Mouse (Mus musculus): ENCODE results near the gene Gadd45gip1.
"Not testable (repeated sequence)": the region's sequence is repeated elsewhere in the genome, so short reads cannot be mapped to it uniquely, and the experiment has no call there.

Gene Gadd45gip1

GRCm38 (mm10) chr8:84797256-84797797, 34.0 kb upstream of the Gadd45gip1 start:
- no peak for DNase-seq (ENCODE audit: low read depth)

DNA sequence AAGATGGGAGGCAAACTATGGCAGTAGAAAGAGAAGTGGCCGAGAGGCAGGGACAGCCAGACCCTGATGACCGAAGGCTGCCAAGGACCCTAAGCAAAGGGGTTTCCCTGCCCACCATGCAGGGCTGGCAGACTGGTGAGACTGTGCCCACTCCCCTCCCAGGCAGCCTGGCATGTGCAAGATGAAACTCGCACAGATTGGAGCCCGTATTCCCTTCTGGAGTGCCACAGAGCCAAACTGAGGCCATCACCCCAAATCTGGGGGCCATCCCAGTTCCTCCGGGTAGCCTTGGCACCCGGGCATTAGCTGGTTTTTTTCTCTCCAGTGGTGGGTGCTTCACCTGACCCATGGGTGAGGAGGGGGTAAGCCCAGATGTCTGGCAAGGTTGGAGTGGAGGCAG, 33.4 kb upstream of the Gadd45gip1 start:
- no peak for DNase-seq (ENCODE audit: low read depth)

- no peak for DNase-seq (ENCODE audit: low read depth)
Observed at GRCm38 (mm10) chr8:84798446-84799135, 32.7 kb upstream of the Gadd45gip1 start.

GRCm38 (mm10) chr8:84799136-84799931, 32.0 kb upstream of the Gadd45gip1 start:
- DNase-seq (ENCODE audit: low read depth), result no peak

DNA sequence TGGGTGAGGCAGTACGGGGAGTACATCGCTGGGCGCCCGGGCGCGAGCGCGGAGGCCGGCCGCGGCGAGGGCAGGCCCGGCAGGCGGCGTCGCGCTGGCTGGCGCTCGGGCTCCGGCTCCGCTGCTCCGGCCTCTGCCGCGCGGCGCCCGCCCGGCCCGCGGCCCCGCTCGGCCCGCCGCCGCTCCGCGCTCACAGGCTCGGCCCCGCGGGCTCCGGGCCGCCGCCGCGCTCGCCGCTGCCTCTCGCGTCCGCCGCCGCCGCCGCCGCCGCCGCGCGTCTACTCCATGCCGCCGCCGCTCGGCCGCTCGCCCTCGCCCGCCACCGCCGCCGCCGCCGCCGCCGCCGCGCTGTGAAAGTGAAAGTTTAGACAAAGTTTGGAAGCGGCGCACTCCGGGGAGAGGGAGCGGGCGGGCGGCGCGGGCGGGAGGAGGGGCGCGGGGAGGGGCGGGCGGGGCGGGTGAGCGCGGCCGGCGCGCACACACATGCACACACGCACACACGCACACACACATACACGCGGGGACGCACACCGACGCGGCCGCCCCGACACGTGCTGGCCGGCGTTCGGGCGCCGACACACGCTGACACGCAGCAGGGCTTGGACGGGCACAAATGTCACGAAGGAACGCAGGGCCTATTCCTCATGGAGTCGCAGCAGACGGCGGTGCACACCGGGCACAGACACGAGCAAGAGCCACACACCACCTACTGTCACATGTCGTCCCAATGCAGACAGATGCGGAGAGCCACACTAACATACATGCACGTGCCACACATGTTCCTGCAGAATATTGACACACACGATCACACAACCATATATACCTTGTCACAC, 31.1 kb upstream of the Gadd45gip1 start, which contains the start of gene Nfix:
Gene Nfix (minus strand): TSS at position 346 of the 833 bp plus-strand sequence.
- DNase-seq (ENCODE audit: low read depth), result no peak

- DNase-seq (ENCODE audit: low read depth), result no peak
Observed at GRCm38 (mm10) chr8:84806031-84806430, 25.3 kb upstream of the Gadd45gip1 start.

GRCm38 (mm10) chr8:84809109-84809940, 22.0 kb upstream of the Gadd45gip1 start:
- no peak for DNase-seq (ENCODE audit: low read depth)

DNA sequence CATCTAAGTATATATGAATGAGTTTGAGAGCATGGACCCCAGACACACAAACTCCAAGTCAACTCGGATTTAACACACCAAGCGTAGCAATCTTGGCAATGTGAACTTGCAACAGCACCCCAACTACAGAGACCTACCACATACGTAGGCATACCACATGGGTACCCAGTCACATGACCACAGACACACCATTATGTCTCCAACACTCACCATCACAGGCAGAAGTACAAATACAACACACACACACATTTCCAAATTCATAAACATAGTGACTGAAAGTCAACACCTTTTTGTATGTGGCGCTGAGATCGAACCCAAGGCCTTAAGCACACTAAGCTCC, 21.4 kb upstream of the Gadd45gip1 start:
- DNase-seq (ENCODE audit: low read depth), result no peak

- peak; percentile 77 for DNase-seq (ENCODE audit: low read depth)
Observed at GRCm38 (mm10) chr8:84810896-84811295, 20.4 kb upstream of the Gadd45gip1 start.

DNA sequence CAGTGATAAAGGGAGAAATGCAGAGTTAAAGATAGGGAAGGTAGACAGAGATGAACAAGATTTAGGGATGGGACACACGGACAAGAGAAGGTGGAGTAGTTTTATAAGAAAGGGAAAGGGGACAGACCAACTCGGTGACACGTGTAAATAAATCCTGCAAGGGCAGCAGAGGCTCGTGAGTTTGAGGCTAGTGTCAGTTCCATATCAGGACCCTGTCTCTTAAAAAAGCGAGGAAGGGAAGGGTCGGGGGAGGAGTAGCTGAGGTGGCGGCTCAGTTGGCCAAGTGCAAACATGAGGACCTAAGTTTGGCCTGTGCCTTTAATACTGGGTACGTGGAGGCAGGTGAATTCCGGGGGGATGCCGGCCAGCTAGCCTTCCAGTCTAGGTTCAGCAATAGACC, 20.0 kb upstream of the Gadd45gip1 start:
- DNase-seq (ENCODE audit: low read depth), result no peak

DNA sequence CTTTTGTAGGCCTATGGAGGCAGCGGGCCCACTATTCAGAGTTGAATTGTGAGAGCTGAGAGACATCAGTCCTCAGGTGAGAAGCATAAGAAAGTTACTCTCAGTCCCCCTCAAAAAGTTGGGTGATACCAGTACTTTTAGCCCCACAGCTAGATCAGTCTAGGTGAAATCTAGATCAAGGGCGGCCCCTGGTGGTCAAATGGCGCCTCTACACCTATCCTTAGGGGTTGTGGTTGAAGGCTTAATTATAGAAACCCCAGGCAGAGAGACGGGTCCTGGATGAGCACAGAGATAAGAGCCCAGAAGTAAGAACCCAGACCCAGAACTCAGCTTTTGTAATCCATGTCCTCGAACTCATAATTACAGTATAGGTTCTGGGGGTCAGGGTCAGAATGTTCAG, 18.3 kb upstream of the Gadd45gip1 start:
- peak; percentile 72 for DNase-seq (ENCODE audit: low read depth)

- no peak for DNase-seq (ENCODE audit: low read depth)
Observed at GRCm38 (mm10) chr8:84813830-84814229, 17.5 kb upstream of the Gadd45gip1 start.

DNA sequence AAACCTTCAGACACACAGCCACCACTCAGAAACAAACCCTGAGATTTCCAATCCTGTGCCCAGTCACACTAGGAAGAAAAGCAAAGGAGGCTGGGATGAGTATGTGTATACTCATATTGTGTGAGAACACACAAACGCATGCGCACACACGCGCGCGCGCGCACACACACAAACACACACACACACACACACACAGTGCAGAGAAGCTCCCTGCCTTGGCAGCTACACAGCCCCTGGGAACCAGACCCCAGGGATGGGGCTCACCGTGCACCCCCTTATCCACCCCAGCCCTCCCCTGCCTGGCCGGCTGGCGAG, 17.1 kb upstream of the Gadd45gip1 start:
- DNase-seq (ENCODE audit: low read depth), result no peak

GRCm38 (mm10) chr8:84814555-84815441, 16.5 kb upstream of the Gadd45gip1 start:
- DNase-seq (ENCODE audit: low read depth), result no peak

- peak; percentile 95 for DNase-seq (ENCODE audit: low read depth)
Observed at GRCm38 (mm10) chr8:84815547-84815946, 15.8 kb upstream of the Gadd45gip1 start.

DNA sequence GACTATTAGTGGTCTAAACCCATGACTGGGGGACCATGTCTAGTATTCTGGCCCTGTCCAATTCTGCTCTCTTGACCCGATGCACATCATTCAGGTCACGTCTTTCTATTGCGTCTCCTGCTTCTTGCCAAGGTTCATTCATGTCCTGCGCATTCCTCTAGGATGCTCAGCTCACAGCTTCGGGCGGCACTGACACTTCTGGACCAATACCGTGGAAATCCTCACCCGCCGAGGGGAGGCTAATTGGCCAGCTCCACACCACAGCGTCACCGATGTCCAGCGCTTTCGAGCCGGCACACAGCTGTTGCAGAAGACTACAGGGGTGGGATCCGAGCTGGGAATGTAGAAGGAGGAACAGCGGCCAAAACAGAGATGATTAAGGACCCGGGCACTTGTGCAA, 15.2 kb upstream of the Gadd45gip1 start:
- no peak for DNase-seq (ENCODE audit: low read depth)

DNA sequence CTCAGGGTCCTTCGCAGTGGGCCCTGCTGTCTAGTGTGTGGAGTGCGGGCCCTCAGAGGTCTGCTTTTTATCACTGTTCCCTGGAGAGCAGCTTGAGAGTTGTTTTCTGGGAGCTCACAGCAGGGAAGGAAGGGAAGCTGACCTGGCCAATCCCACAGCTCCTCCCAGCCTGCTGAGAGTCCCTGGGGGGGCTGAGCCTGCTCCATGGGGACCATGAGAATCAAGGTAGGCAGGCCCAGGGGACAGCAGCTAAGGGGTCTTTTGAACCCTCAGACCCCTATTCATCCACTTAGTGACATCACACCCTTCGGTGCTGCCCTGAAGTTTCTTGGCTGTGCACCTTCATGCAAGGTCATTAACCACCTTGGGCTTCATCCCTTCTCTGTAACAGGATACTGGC, 8.6 kb upstream of the Gadd45gip1 start, which contains the start of gene Dand5:
Gene Dand5 (minus strand): TSS at position 101 of the 400 bp plus-strand sequence.
- no peak for DNase-seq (ENCODE audit: low read depth)

- no peak for DNase-seq (ENCODE audit: low read depth)
Observed at GRCm38 (mm10) chr8:84823653-84824052, 7.7 kb upstream of the Gadd45gip1 start.

DNA sequence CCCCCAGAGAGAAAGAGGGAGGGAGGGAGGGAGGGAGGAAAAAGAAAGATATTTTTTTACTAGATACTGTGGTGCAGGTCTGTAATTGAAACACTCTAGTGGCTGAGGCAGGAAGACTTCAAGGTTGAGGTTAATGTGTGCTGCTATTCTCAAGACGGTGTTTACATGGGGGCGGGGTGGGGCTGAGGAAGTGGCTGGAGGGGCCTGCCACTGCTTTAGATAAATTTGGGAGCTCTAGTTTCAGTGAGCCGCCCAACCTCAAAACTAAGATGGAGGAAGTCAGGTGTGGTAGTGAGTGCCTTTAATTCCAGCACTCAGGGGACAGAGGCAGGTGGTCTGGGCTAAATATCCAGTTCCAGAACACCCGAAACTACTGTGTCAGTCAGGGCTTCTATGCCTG, 5.7 kb upstream of the Gadd45gip1 start:
- no peak for DNase-seq (ENCODE audit: low read depth)

- not testable (repeated sequence) for DNase-seq (ENCODE audit: low read depth)
Observed at GRCm38 (mm10) chr8:84826518-84826917, 4.8 kb upstream of the Gadd45gip1 start.

Measured in c-Kit-positive CD71-negative TER-119-negative erythroid progenitor cells, embryonic 14.5 days (primary cell).